Mouse (Mus musculus) limb, embryonic 15.5 days (tissue): ENCODE results near the gene Ifngr2. TPM values are rescaled to one million over a fixed set of nuclear protein-coding genes. Genes with fewer than 3 reads are reported as not detected.
A peak's percentile ranks its signal among the peaks of the same experiment; 100 is the strongest.

Experiments used
- ATAC-seq: fragments of 200-750 bp; cut with Nextera tagmentation; 2 replicates; pipeline ENCODE4 v1.8.0; 2017; ENCODE audit warnings: low read depth, moderate TSS enrichment; ENCODE audit not compliant: insufficient number of reproducible peaks, low FRiP score, low TSS enrichment
- H3K27ac ChIP-seq: fragments of 300-500 bp; sonication (generic); 2 replicates; pipeline ENCODE4 v1.5.1; 2015; ENCODE audit warnings: moderate library complexity, mild to moderate bottlenecking, inconsistent platforms
- H3K27me3 ChIP-seq: fragments of 300-500 bp; sonication (generic); 2 replicates; pipeline ENCODE4 v1.6.1; 2015; ENCODE audit warnings: inconsistent platforms
- H3K36me3 ChIP-seq: fragments of 300-500 bp; sonication (generic); 2 replicates; pipeline ENCODE4 v1.6.1; 2015; ENCODE audit warnings: inconsistent platforms
- H3K4me1 ChIP-seq: fragments of 300-500 bp; sonication (generic); 2 replicates; pipeline ENCODE4 v1.6.1; 2015; ENCODE audit warnings: inconsistent platforms
- H3K4me2 ChIP-seq: fragments of 300-500 bp; sonication (generic); 2 replicates; pipeline ENCODE4 v1.6.1; 2015; ENCODE audit warnings: mild to moderate bottlenecking, inconsistent platforms
- H3K4me3 ChIP-seq: fragments of 300-500 bp; sonication (generic); 2 replicates; pipeline ENCODE4 v1.5.1; 2015; ENCODE audit warnings: mild to moderate bottlenecking, inconsistent platforms
- H3K9ac ChIP-seq: fragments of 300-500 bp; sonication (generic); 2 replicates; pipeline ENCODE4 v1.6.1; 2015; ENCODE audit warnings: inconsistent platforms
- H3K9me3 ChIP-seq: fragments of 300-500 bp; sonication (generic); 2 replicates; pipeline ENCODE4 v1.6.1; 2016; ENCODE audit warnings: inconsistent platforms
- WGBS: fragments of 180-500 bp; shearing (Covaris S2); methylation state at CpG from one replicate; pipeline ENCODE4 v1.1.7; 2015; 5-methylcytosine and 5-hydroxymethylcytosine counted together
- polyA plus RNA-seq: library from polyadenylated mRNA; unstranded; fragments of >200 nt; fragmentation: Nextera tagmentation; extraction: Ambion mirVana; gene quantifications from 2 replicates; pipeline ENCODE4 v1.2.1, GENCODE M21; 2015

Gene Ifngr2
- polyA plus RNA-seq, 1 experiment from 2014 or later, result 56.6 TPM

DNA sequence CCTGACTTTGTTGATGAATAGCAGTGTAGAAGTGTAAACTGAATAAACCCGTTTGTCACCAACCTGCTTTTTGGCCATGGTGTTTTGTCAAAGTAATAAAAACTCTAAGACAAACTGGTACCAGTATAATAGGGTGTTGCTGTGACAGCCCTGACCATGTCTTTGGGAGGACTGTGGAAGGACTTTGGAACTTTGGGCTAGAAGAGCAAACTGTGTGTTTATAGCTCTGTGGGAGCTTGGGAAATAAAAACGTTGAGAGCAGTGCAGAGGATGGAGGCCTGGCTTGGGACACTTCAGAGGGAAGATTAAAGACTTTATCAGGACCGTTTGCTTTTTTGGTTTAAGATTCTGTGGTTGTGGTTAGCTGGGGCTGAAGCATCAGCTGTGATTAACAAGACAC lies 24.2 kb downstream of the Ifngr2 start:
- no peaks in the 10 kb centered on the region for H3K27me3 ChIP-seq
- H3K4me1 ChIP-seq, result no peaks in the 10 kb centered on the region
- peaks cover 6% of the 10 kb centered on the region; the same call in 1 of the 2 replicates for H3K36me3 ChIP-seq
- H3K4me3 ChIP-seq, result no peak overlapping the region
- ATAC-seq, result no peak
- 46% methylated on average over 3 of the region's 3 CpGs for WGBS
- H3K9ac ChIP-seq, result no peak overlapping the region
- H3K9me3 ChIP-seq, result no peaks in the 10 kb centered on the region
- H3K27ac ChIP-seq, result no peak overlapping the region
- H3K4me2 ChIP-seq, result no peak overlapping the region

DNA sequence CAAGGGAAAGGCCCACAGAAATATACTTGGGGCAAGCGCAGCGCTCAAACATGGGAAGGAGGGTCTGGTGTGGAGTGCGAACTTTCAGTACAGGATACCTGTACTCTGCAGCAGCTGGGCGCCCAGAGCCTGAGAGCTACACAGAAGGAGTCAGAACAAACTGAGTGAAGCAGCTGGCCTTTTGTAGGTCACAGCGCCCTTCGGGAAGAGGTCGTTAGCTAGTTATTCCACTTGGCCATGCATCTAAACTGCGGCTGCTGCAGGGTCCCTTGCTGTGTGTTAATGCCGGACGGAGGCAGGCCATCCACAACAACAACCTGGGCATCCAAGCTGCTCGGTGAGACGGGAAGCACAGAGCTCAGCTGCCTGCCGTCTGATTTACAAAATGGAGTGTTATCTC lies 28.3 kb downstream of the Ifngr2 start:
- no peak overlapping the region for H3K4me2 ChIP-seq
- no peak overlapping the region for H3K27ac ChIP-seq
- H3K9ac ChIP-seq, result no peak overlapping the region
- H3K36me3 ChIP-seq, result peaks cover 16% of the 10 kb centered on the region; the same call in 1 of the 2 replicates
- H3K4me1 ChIP-seq, result peaks cover 2% of the 10 kb centered on the region; the same call in 1 of the 2 replicates
- H3K4me3 ChIP-seq, result no peak overlapping the region
- no peaks in the 10 kb centered on the region for H3K9me3 ChIP-seq
- no peaks in the 10 kb centered on the region for H3K27me3 ChIP-seq
- WGBS, result 62% methylated on average over 13 of the region's 13 CpGs
- no peak for ATAC-seq

DNA sequence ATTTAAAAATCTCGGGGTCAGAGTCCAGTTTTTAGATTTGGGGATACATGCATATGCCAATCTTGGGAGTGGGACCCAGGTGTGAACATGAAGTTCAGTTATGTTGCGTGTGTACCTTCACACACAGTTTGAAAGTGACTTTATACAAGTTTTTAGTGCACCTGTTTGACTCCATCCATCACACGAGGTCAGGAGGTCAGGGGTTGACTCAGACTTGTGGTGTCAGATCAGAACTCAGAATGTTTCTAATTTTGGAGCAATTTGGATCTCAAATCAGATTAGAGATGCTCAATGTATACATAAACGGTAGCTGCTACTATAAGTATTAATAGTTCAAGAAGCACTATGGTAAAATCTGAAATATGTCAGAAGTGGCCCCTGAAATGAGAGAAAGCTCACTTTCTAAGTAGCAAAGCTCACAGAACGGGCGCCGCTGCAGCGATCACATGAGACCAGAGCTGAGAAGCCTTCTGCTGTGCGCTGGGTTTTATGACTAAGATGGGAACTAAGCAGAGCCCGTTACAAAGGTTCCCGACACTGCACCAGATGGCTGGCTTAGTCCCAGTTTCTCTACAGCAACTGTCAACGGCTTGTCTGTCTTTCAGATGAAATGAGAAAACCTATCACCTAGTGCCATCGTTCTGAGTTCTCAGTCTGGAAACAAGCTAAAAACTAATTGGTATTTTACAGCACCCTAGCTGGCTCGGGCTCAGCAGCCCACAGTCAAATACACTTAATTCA lies 32.3 kb downstream of the Ifngr2 start:
- Histone ChIP-seq H3K4me3 (no peak overlapping the region), H3K4me2 (no peak overlapping the region), H3K9me3 (no peaks in the 10 kb centered on the region), H3K36me3 (peaks cover 18% of the 10 kb centered on the region; the same call in 1 of the 2 replicates), H3K27me3 (no peaks in the 10 kb centered on the region), H3K27ac (no peak overlapping the region), H3K4me1 (peaks cover 2% of the 10 kb centered on the region; the same call in 1 of the 2 replicates), H3K9ac (no peak overlapping the region)
- 51% methylated on average over 14 of the region's 14 CpGs for WGBS
- ATAC-seq, result no peak

DNA sequence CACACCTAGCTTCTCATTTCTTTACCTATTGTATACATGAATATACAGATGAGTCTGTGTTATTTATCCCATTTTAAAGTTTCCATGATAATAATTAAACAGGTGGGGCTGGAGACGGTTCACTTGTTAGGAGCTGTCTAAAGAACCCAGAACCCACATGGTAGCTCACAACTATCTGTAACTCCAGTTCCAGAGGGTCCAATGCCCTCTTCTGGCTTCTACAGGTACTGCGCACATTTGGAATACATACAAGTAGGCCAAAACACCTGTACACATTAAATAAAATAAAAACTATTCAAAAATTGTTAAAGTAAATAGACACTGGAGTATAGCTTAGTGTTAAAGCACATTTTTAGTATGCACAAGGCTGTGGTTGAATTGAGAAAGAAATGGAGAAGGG lies 35.4 kb downstream of the Ifngr2 start:
- no peak for ATAC-seq
- no peaks in the 10 kb centered on the region for H3K27me3 ChIP-seq
- peaks cover 10% of the 10 kb centered on the region; the same call in 1 of the 2 replicates for H3K36me3 ChIP-seq
- no peak overlapping the region for H3K4me3 ChIP-seq
- no peak overlapping the region for H3K27ac ChIP-seq
- peaks cover 2% of the 10 kb centered on the region; the same call in 1 of the 2 replicates for H3K4me1 ChIP-seq
- H3K9me3 ChIP-seq, result no peaks in the 10 kb centered on the region
- no peak overlapping the region for H3K4me2 ChIP-seq
- H3K9ac ChIP-seq, result no peak overlapping the region
- WGBS, result 70% methylated on average over 2 of the region's 2 CpGs

GRCm38 (mm10) chr16:91585617-91586016 lies 38.7 kb downstream of the Ifngr2 start:
- no peak for ATAC-seq
- peaks cover 9% of the 10 kb centered on the region; the same call in 1 of the 2 replicates for H3K36me3 ChIP-seq
- H3K9ac ChIP-seq, result no peak overlapping the region
- H3K27ac ChIP-seq, result no peak overlapping the region
- H3K9me3 ChIP-seq, result no peaks in the 10 kb centered on the region
- no peak overlapping the region for H3K4me2 ChIP-seq
- H3K27me3 ChIP-seq, result no peaks in the 10 kb centered on the region
- H3K4me3 ChIP-seq, result no peak overlapping the region
- H3K4me1 ChIP-seq, result peaks cover 5% of the 10 kb centered on the region; the same call in 1 of the 2 replicates
- WGBS, result 89% methylated on average over 5 of the region's 5 CpGs

GRCm38 (mm10) chr16:91586244-91586643 lies 39.4 kb downstream of the Ifngr2 start:
- Histone ChIP-seq H3K4me3 (no peak overlapping the region), H3K27ac (no peak overlapping the region), H3K36me3 (peaks cover 7% of the 10 kb centered on the region; the same call in 1 of the 2 replicates), H3K4me1 (peaks cover 5% of the 10 kb centered on the region; the same call in 1 of the 2 replicates), H3K9me3 (no peaks in the 10 kb centered on the region), H3K27me3 (no peaks in the 10 kb centered on the region), H3K4me2 (no peak overlapping the region), H3K9ac (no peak overlapping the region)
- 87% methylated on average over 6 of the region's 6 CpGs for WGBS
- no peak for ATAC-seq

GRCm38 (mm10) chr16:91587730-91588453 lies 41.0 kb downstream of the Ifngr2 start:
- Histone ChIP-seq H3K27me3 (no peaks in the 10 kb centered on the region), H3K27ac (no peak overlapping the region), H3K9ac (no peak overlapping the region), H3K9me3 (no peaks in the 10 kb centered on the region), H3K4me2 (no peak overlapping the region), H3K4me1 (peaks cover 5% of the 10 kb centered on the region; the same call in 1 of the 2 replicates), H3K4me3 (no peak overlapping the region), H3K36me3 (0 out of 2 replicates have a peak, but pooled peaks cover 4% of the 10 kb centered on the region)
- no peak for ATAC-seq
- WGBS, result 55% methylated on average over 6 of the region's 6 CpGs

DNA sequence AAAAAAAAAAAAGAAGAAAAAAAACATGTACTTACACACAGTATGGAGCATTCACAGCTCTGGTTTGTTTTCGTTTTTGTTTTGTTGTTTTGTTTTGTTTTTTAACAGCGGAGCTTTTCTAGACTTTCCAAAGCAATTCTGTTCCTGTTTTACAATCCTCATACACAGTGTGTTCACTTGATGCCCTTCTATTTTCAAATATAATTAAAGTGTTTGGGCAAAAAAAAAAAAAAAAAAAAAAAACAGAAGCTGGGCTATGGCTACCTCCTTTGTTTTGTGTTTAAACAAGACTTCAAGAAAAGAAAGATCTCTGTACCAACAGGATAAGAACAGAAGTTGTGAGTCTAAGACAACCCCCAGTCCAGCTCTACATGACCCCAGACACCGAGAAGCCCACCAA lies 41.8 kb downstream of the Ifngr2 start:
- Histone ChIP-seq H3K4me1 (peaks cover 5% of the 10 kb centered on the region; the same call in 1 of the 2 replicates), H3K9me3 (no peaks in the 10 kb centered on the region), H3K27ac (no peak overlapping the region), H3K4me2 (no peak overlapping the region), H3K9ac (no peak overlapping the region), H3K27me3 (no peaks in the 10 kb centered on the region), H3K4me3 (no peak overlapping the region), H3K36me3 (0 out of 2 replicates have a peak, but pooled peaks cover 4% of the 10 kb centered on the region)
- ATAC-seq, result no peak
- WGBS, result 92% methylated on average over 3 of the region's 3 CpGs

GRCm38 (mm10) chr16:91592162-91592561 lies 45.3 kb downstream of the Ifngr2 start:
- no peaks in the 10 kb centered on the region for H3K9me3 ChIP-seq
- no peak overlapping the region for H3K4me2 ChIP-seq
- H3K36me3 ChIP-seq, result no peaks in the 10 kb centered on the region
- no peak for ATAC-seq
- no peak overlapping the region for H3K4me3 ChIP-seq
- H3K4me1 ChIP-seq, result peaks cover 20% of the 10 kb centered on the region
- 0 out of 2 replicates have a peak, but pooled peaks cover 3% of the 10 kb centered on the region for H3K27me3 ChIP-seq
- 65% methylated on average over 8 of the region's 8 CpGs for WGBS
- no peak overlapping the region for H3K9ac ChIP-seq
- no peak overlapping the region for H3K27ac ChIP-seq

DNA sequence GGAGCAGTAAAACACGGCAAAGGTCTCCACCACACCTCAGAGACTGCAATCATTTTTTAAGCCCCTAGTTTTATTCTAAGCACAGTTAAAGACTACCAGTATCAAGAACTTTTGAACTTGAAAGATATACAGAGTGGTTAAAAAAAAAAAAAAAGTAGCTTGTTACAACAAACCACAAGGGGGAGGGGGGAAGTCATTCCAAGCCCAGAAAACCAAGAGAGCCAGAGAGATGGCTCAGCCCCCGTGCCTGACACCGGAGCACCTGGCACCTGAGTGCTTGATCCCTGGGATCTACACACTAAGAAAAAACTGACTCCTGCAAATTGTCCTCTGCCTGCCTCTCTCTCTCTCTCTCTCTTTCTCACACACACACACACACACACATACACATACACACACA lies 46.4 kb downstream of the Ifngr2 start:
- 52% methylated on average over 3 of the region's 3 CpGs for WGBS
- Histone ChIP-seq H3K27me3 (peaks cover 3% of the 10 kb centered on the region; the same call in 1 of the 2 replicates), H3K4me3 (no peak overlapping the region), H3K9me3 (no peaks in the 10 kb centered on the region), H3K4me2 (no peak overlapping the region), H3K36me3 (no peaks in the 10 kb centered on the region), H3K9ac (no peak overlapping the region), H3K4me1 (peaks cover 16% of the 10 kb centered on the region), H3K27ac (no peak overlapping the region)
- ATAC-seq, result no peak

DNA sequence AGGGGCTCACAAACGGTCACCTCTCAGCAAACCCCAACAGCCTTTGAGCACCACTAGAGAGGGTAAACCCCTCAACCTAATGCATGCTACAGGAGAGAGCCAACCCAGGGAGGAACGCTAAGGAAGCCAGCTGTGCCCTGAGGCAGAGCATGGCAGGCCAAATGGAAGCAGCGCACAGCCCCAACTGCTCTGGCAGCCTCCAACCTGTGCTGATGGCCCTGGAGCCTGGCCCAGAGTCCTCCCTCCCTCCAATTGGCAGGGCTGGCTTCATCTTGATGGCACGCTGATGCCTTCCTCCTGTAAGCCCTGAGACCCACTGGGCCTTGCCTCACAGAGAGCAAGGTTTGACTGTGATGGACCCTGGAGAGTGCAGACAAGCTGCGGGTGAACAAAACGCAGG lies 48.2 kb downstream of the Ifngr2 start:
- Histone ChIP-seq H3K9me3 (no peaks in the 10 kb centered on the region), H3K36me3 (no peaks in the 10 kb centered on the region), H3K9ac (no peak overlapping the region), H3K4me1 (peaks cover 16% of the 10 kb centered on the region), H3K4me3 (no peak overlapping the region), H3K4me2 (no peak overlapping the region), H3K27me3 (peaks cover 10% of the 10 kb centered on the region), H3K27ac (no peak overlapping the region)
- ATAC-seq, result no peak
- WGBS, result 65% methylated on average over 6 of the region's 6 CpGs

DNA sequence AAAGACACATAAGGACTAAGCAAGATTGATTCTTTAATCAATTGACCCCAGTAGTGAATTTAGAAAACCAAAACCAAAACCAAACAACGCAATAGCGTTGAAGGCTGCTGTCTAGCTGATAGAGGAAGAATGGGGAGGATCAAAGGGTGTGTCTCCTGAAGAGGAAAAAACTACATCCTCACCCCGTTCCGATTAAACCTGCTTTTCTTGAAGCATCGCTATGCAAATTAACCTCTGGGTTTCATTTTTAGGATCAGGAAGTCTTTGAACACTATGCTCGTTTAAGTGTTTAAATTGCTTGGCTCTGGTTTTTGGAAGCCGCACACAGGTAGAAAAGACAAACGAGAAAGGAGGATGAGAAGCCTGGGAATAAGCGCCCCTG lies 49.5 kb downstream of the Ifngr2 start:
- 14% methylated on average over 9 of the region's 9 CpGs for WGBS
- Histone ChIP-seq H3K27ac (peak overlapping the region; percentile 51), H3K4me2 (peak overlapping the region; percentile 95), H3K4me3 (peak overlapping the region; percentile 84), H3K36me3 (no peaks in the 10 kb centered on the region), H3K27me3 (peaks cover 10% of the 10 kb centered on the region), H3K4me1 (peaks cover 16% of the 10 kb centered on the region), H3K9me3 (no peaks in the 10 kb centered on the region), H3K9ac (no peak overlapping the region; the same call in 1 of the 2 replicates)
- no peak for ATAC-seq
